Mouse (Mus musculus): ENCODE measurements around the gene Tmem238l.

- TF ChIP-seq CHD2 (IDR thresholded peaks at IDR 0.05; ENCODE audit: low read depth, low read length) (no peak), ZC3H11A (IDR thresholded peaks at IDR 0.05; ENCODE audit: borderline replicate concordance, low read depth, low read length) (peak; percentile 91; the same call in 1 of the 2 replicates)
Measured at GRCm38 (mm10) chr11:66984165-66985135, 28.0 kb downstream of the Tmem238l start.
